Mouse (Mus musculus) adrenal gland, adult 8-10 months (tissue): ENCODE measurements at regions not wholly inside any gene's neighbourhood (a gene's known extent, or its start where the extent isn't known, plus 50 kb on each side); places are given as distances from the start of the nearest gene placed in this dataset.
A peak's percentile ranks its signal among the peaks of the same experiment; 100 is the strongest.
"Not testable (repeated sequence)": the region's sequence is repeated elsewhere in the genome, so short reads cannot be mapped to it uniquely, and the experiment has no call there.

ENCODE experiments used
- DNase-seq: peaks from one replicate; pipeline ENCODE4 v3.0.0; 2022

GRCm38 (mm10) chr7:125183011-125183410 lies 261.5 kb upstream of the Kdm8 start:
- DNase-seq, result not testable (repeated sequence)

DNA sequence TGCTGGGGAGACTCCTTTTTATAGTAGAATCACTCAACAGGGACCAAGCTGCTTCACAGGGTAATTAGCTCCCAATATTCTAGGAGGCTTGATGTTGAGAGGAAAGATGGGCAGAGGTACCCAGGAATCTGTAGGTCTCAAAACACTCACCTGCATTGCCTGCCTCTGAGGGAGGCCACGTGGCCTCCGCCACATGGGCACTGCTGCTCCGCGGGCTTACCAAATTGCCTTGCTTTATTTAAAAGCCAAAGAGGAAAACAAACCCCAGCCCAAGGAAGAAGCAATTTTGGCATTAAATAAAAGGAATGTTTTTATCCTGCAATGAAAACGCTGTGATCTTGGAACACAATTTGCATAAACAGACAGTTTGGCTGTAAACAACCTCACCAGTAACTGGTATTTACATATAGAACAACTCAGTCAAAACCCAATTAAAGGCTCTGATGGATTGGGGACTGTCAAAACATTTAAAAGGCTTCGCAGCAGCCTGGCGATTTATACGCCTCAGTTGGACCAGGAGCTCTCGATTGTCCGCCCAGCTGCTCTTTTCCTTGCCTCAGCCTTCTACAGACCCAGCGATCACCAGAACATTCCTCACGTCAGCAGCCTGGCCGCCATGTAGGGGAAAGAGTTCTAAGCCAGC lies 259.3 kb upstream of the Kdm8 start:
- no peak for DNase-seq

GRCm38 (mm10) chr7:125187011-125187740 lies 257.3 kb upstream of the Kdm8 start:
- no peak for DNase-seq

DNA sequence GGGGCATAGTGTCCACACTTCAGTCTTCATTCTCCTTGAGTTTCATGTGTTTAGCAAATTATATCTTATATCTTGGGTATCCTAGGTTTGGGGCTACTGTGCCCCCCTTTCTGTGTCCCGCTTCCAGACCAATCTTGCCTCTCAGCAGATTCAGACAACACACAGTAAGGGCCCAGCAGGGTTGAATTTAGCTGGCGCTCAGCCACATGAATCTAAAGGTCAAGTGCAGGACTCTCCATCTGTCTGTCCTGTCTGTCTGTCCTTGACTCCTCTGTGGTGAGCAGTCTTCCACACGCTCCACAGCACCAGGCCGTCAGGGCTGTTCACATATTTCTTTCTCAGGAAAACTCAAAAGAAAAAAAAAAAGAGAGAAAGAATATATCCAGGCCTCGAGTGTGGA lies 255.5 kb upstream of the Kdm8 start:
- peak; percentile 42 for DNase-seq

GRCm38 (mm10) chr7:125190067-125190466 lies 254.4 kb upstream of the Kdm8 start:
- DNase-seq, result no peak

DNA sequence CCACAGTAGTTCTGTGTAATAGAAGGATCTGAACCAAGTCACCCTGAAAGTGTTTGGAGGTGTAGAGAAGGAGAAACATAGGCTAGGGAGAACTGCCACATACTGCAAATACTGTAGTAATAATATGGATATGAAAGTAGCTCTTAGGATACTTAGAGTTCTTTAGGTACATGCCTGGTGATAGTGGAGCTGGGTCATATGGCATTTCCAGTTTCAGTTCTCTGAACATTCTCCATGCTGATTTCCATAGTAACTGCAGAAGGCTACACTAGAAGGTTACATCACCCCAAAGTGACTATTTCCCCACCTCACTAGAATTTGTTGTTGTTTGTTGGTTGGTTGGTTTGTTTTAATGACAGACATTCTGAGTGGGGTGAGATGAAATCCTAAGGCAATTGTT lies 253.2 kb upstream of the Kdm8 start:
- no peak for DNase-seq

DNA sequence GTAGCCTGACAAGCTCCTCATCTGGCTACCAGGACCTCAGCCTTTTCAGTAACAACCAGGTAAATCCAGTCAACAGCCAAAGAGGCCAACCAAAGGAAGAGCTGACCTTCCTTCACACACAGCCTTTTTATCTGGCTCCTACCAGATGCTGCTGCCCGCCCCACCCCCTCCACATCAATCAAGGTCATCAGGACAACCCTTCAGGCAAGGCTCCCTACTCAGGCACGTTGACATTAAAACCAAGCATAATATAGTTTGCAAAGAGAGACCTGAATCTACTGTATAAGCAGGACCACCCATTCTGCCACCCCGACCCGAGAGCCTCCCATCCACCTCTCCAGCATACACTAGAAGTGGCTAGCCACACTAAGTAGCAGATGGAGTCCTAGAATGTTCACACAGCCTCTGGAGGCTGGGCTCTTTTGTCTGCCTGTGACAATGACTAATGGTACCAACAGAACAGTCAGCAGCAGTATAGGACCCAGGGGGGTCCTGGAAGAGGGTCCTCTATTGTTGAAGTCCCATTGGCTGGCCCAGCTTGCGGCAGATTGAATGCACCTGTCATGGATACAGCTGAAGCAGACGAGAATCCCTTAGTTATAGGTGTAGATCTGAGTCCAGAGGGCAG lies 233.0 kb upstream of the Kdm8 start:
- DNase-seq, result no peak

GRCm38 (mm10) chr7:125214036-125214435 lies 230.4 kb upstream of the Kdm8 start:
- DNase-seq, result no peak

- no peak for DNase-seq
Observed at GRCm38 (mm10) chr7:125217630-125218029, 226.8 kb upstream of the Kdm8 start.

DNA sequence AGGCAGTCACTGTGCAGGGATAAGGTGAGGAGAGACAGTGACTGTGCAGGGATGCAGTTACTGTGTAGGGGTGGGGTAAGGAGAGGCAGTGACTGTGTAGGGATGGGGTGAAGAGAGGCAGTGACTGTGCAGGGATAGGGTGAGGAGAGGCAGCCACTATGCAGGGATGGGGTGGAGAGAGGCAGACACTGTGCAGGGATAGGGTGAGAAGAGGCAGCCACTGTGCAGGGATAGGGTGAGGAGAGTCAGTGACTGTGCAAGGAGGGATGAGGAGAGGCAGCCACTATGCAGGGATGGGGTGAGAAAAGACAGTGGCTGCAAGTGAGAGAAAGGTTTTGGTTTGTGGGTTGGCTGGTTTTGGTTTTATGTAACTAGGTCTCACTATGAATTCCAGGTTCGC lies 221.8 kb upstream of the Kdm8 start:
- DNase-seq, result no peak

GRCm38 (mm10) chr7:125234911-125235310 lies 209.6 kb upstream of the Kdm8 start:
- DNase-seq, result no peak

GRCm38 (mm10) chr7:125237026-125237425 lies 207.4 kb upstream of the Kdm8 start:
- DNase-seq, result no peak

DNA sequence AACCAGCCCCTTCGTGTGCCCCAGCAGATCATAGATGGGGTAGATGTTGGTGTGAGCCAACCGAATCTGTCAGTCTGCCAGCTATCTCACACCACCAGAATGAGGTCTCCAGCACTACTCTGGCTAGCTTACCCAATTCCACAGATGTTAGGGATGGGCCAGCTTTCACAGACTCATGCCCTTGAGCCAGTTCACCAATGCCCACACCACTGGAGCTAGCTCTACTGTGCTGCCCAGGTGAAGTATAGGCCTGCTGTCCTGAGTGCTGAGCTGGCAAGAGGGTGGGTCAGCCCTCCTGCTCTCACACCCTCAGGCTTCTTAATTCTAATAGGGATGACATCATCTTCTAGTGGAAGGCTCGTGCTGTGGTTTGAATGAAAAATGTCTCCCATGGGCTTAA lies 201.5 kb upstream of the Kdm8 start:
- DNase-seq, result no peak

GRCm38 (mm10) chr7:125248386-125248785 lies 196.1 kb upstream of the Kdm8 start:
- no peak for DNase-seq

DNA sequence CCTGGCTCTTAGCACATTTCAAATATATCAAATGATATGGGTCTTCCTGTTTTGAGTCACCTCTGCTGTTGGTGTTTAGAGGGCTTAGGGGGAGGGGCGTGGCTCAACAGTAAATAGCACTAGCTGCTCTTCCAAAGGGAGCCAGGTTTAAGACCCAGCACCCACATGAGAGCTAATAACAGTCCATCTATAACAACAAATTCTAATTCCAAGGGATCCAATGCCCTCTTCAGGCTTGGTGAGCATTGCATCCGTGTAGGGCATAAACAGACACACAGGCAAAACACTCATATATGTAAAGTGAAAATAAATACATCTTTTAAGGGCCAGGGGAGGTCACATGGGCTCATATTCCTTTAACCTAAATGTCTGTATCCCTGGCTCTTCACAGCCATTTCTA lies 194.1 kb upstream of the Kdm8 start:
- DNase-seq, result no peak

GRCm38 (mm10) chr7:125250970-125251585 lies 193.4 kb upstream of the Kdm8 start:
- no peak for DNase-seq

DNA sequence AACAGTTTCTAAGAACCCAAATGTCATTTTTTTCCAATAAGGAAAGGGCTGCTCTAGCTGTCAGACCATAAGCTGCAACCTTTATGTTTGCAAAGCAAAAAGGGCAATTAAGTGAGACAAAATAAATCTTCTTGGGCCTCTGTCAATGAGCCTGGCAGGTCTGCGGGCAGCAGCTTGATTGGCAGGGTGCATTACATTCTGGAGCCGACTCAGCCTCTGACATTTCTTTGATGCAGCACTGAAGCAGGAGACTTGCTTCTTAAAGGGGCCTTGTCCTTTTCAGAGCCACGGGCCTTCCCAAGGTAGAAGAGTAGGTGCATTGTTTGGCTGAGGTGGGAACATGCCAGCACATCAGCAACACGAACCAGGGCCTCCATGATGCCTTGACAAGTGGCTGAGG lies 190.2 kb upstream of the Kdm8 start:
- no peak for DNase-seq

GRCm38 (mm10) chr7:125259016-125259415 lies 185.5 kb upstream of the Kdm8 start:
- DNase-seq, result no peak

- no peak for DNase-seq
Observed at GRCm38 (mm10) chr7:125262133-125262532, 182.3 kb upstream of the Kdm8 start.

DNA sequence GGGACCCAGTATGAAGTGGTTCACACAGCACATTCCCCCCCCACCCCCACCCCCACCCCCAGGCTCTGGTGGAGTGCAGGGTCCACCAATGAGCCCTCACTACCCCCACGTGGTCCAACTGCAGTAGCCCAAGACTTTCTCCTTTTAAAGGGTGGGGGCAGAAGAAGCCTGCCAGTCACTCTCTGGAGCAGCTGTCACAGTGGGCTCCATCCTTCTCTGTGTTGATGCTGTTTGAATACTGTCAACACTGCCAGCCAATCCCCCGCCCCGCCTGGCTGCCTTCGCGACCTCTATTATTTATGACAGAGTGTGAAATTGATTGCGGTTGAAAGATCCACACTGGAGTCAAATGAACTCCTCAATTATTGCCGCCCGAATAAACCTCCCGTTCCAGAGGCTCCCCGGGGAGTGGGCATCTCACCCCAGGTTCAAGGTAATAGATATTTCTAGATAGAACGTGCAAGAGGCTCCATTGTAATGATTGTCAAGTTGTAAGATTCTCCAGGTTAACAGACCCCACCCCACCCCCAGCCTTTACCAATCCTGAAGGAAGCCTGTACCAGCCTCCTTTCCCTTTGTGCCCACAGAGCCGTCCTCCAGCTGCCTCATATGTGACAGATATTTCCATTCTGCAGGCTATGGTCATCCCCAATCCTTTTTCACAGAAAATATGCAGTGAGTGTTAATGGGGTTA lies 181.7 kb upstream of the Kdm8 start:
- no peak for DNase-seq

DNA sequence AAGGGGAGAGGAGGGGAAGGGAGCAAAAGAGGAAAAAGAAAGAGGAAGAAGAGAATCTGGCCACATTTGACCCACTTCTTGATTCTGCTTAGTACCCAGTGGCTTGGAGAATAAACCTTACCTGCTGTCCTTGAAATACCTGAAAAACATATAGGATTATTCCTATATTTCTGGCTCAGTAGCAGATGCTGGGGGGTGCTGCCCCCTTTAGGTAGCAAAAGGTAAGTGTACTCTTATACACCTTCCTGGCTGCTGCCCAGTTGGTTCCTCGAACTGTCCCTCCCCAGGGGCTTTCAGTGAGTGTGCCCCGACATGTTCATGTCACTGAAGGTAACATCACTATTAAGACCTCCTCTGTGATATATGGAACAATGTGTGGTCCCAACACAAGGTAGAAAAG lies 180.7 kb upstream of the Kdm8 start:
- no peak for DNase-seq

DNA sequence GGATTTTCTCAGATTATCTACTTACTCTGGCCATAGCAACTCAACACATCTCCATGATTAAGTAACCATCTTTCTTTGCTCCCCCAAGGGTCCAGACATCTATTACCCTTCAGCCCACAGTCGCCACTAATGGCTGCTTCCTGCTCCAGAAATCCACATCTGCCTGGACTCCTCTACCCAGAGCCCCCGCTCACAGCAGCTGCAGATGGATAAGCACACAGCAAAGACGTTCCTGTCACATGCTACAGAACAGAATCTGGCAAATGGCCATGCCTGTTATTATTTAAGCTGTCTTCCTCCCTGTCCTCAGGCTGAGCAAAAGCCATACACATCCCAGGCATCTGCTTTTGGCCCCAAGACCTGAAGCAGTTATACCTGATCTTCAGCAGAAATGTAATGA lies 173.8 kb upstream of the Kdm8 start:
- no peak for DNase-seq

DNA sequence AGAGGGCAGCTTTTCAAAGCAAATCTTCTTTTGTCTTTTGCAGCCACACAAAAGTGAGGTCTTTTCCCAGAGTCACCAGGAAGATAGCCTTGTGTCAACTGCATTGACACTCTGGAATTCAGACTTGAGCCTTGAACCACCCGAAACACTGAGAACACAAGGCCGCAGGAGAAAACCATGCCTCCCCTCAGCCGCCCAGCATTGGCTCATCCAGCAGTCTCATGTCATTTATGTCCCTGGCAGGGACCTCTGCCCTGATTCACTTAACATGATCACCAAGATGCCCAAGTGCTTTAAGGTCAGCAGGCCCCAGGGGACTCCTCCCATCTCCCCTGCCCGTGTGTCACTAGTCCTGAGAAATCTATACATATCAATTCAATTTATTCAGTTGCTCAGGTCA lies 173.1 kb upstream of the Kdm8 start:
- peak; percentile 44 for DNase-seq
